Mouse (Mus musculus): ENCODE measurements at regions not wholly inside any gene's neighbourhood (a gene's known extent, or its start where the extent isn't known, plus 50 kb on each side); places are given as distances from the start of the nearest gene placed in this dataset.

- DNase-seq (ENCODE audit: low spot score in 2 of 2): no peak
Measured at GRCm38 (mm10) chr8:125367374-125367773, 202.2 kb downstream of the Sipa1l2 start.

GRCm38 (mm10) chr8:125365004-125365403 is 204.6 kb downstream of the Sipa1l2 start:
- DNase-seq (ENCODE audit: low spot score in 2 of 2): no peak

GRCm38 (mm10) chr8:125359456-125359855 is 210.2 kb downstream of the Sipa1l2 start:
- DNase-seq (ENCODE audit: low spot score in 2 of 2): no peak

DNA sequence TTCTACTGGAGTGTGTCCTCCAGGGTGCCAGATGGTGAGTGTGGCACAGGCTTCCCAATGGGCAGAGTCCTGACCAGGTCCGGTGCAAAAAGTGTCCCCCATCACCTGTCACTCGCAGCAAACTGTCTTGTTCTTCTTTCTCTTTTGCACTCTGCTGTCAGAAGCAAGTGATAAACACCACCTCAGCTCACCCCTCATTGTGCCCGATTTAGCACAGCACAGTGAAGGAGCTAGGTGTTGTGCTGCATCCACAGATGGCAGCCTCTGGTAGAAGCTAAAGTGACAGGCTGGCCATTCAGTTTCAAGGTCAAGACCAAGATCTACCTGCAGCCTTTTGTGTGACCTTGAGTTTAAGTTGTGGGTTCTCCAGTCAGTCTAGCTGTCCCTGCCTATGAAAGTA is 211.8 kb downstream of the Sipa1l2 start:
- DNase-seq (ENCODE audit: low spot score in 2 of 2): no peak

- no peak for DNase-seq (ENCODE audit: low spot score in 2 of 2)
Measured at GRCm38 (mm10) chr8:125355059-125355509, 214.5 kb downstream of the Sipa1l2 start.

- DNase-seq (ENCODE audit: low spot score in 2 of 2): no peak
Measured at GRCm38 (mm10) chr8:125352276-125352675, 217.3 kb downstream of the Sipa1l2 start.

DNA sequence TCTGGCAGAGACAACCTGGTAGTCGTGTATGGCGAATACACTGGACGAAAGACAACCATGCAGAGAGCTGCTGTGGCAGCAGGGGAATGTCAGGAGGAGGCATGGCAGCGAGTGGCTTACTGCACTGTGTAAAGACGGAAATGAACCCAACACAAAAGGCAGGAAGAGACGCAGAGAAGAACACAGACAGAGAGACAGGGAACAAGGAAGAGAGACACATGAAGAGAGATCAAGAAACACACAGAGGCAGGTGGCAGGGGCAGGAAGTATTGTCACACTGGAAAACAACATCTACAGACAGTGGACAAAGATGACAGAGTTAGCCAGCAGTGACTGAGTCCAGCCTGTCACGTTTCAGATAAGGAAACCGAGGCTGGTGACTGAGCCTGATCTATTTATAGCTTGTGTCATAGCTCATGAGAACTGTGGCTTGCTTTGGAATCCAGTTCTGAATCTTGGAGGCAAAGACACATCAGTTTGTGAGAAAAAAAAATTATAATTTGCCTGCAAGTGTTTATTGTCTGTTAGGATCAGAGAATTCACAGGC is 218.0 kb downstream of the Sipa1l2 start:
- DNase-seq (ENCODE audit: low spot score in 2 of 2): no peak

- peak; percentile 19 to 25 for DNase-seq (ENCODE audit: low spot score in 2 of 2)
Measured at GRCm38 (mm10) chr8:125349290-125350025, 220.2 kb downstream of the Sipa1l2 start.

GRCm38 (mm10) chr8:125346182-125346581 is 223.4 kb downstream of the Sipa1l2 start:
- DNase-seq (ENCODE audit: low spot score in 2 of 2): no peak

DNA sequence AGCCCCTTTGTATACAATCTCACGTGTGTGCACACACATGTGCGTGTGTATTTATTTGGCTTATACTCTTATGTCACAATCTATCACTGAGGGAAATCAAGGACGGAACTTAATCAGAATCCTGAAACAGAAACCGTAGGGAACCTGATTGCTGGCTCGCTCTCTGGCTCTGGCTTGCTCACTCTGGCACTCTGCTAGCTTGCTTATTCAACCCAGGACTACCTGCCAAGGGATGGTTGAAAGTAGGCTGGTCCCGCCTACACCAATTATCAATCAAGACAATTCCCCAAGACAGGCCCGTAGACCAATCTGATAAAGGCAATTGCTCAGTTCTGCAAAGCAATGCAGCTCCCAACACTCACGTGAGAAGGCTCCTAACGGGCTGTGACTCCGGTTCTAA is 224.0 kb downstream of the Sipa1l2 start:
- DNase-seq (ENCODE audit: low spot score in 2 of 2): no peak

DNA sequence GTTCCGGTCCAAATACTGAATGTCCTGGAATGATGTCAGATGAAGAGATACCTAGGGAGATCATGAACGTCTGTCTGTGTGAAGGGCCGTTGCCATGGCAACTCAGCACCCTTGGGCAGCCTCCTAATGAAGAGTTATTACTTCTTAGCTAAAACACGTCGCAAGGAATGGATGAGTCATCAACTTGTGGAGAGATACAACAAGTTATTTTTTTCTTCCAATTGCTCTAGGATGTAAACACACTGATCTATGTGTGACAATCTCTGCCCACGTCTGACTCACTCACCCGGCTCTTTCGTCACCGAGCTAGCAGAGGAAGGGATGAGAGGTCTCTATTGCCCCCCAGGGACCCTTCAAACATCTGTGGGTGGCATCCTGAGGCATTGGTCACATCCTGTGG is 225.7 kb downstream of the Sipa1l2 start:
- peak; percentile 17 to 28 for DNase-seq (ENCODE audit: low spot score in 2 of 2)

- no peak for DNase-seq (ENCODE audit: low spot score in 2 of 2)
Measured at GRCm38 (mm10) chr8:125342521-125342920, 227.1 kb downstream of the Sipa1l2 start.

DNA sequence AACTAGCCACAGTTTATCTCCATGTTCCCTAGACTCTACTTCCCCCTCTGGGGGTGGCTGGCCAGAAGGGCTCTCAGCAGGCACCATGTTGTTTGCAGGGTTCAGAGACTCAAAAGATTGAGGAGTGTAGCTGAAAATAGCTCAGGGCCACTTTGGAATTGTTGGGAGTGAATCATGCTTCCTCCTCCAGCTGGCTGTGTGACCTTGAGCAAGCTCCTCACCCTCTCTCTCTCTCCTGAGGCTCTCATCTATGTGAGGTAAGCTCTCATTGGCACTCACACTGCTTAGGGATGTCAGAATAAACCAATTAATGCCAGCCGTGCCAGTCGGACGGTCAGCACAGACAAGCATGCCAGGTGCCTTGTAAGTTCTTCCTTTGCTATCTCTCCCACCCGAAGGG is 228.0 kb downstream of the Sipa1l2 start:
- no peak for DNase-seq (ENCODE audit: low spot score in 2 of 2)

DNA sequence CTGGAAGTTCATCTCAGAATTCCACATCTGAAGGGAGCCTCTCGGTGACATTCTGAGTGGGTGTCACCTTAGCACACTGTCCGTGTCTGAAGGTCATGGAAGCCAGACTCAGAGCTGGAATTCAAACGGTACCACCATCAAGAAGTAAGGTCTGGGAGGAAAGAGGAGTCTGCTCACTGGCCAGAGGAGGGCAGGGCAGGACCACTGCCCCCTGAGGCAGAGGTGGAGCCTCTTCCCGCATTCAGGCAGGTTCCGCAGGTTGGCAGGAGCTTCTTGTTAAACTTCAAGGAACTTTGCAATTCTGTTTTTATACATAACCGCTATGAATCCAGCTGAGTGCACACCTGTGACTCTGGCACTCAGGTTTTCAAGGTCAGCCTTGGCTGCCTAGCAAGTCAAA is 231.4 kb downstream of the Sipa1l2 start:
- DNase-seq (ENCODE audit: low spot score in 2 of 2): no peak

GRCm38 (mm10) chr8:125337444-125338077 is 232.0 kb downstream of the Sipa1l2 start:
- DNase-seq (ENCODE audit: low spot score in 2 of 2): peak in 1 of 2 experiments; percentile 15

DNA sequence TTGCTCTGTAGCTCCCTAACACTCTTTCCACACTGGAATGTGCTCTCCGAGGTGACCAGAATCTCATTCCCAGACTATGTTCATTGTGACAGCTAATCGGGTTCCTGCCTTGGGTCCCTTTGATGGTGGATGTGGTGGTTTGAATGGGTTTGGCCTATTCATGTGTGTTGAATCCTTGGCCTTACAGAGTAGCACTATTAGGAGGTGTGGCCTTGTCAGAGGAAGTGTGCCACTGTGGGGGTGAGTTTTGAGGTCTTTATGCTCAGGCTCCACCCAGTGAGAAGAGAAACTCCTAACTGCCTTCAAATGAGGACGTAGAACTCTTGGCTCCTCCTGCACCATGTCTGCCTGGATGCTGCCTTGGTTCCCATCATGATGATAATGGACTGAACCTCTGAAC is 232.8 kb downstream of the Sipa1l2 start:
- peak; percentile 56 to 61 for DNase-seq (ENCODE audit: low spot score in 2 of 2)

DNA sequence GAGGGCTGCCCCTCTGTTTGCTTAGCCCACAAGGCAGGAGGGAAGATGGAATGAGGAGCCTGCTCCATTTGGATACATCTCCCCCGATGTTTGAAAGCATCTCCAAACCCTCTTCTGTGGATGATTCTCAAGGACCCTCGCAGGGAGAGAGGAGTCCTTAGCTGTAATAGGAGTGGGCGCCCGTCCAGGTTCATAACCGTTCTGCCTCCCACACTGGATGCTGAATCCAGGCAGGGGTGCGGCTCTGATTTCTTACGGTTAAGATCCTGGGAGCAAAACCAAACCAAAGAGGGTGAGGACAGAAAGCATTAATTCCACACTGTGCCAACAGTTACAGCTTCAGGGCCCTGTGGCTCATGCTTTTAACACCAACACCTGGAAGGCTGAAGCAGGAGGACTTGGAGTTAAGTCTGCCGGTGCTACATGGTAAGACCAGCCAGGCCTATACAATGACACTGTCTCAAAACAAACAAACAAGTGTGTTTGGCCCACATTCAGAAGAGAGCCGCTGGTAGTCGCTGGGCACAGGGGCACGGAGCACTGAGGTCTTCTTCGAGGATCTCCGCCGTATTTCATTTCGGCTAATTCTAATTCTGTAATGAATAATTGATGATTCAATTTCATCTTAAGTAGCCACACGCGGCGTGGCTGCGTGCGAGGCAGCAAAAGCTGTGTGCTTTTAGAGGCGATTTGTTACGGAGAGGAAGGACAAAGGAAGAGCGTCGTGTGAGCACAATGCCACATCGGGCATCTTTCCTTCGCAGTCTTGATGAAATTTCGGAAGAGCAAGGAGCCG is 233.8 kb downstream of the Sipa1l2 start:
- DNase-seq (ENCODE audit: low spot score in 2 of 2): no peak

DNA sequence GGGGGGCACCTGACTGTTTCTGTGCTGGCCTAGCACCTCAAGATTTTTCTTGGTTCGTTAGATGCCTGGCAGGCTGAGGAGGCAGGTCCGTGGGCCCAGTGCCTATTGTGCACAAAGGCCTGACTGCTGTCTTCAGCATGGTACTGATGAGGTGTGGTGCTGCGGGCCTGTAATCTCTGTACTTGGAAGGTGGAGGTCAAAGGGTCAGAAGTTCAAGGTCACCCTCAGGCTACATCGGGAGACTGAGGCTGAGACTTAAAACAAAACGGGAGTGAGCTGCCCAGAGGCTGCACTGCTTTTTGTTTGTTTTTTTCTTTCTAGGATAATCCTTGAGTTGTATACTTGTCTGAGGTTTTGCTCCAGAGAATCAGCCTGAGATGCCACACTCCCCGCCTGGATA is 234.4 kb downstream of the Sipa1l2 start:
- DNase-seq (ENCODE audit: low spot score in 2 of 2): no peak

DNA sequence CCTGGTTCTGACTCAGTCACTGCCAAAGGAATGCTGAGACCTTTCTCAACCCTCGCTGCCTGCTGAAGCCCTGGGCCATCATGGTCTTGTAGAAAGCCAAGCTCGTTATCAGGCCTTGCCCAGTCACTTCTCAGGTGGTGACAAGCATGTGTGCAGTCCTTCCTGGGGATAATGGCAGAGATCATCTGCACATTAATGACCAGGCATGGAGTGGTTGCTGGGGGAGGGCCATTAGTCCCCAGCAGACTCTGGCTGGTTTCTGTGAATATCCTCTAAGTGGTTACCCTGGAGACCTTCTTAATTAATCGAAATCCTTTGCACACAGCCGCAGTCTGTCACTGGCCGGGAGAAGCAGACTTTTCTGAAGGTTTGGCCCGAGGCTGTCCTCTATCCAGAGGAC is 239.0 kb downstream of the Sipa1l2 start:
- DNase-seq (ENCODE audit: low spot score in 2 of 2): no peak

- no peak for DNase-seq (ENCODE audit: low spot score in 2 of 2)
Measured at GRCm38 (mm10) chr8:125328650-125329049, 241.0 kb downstream of the Sipa1l2 start.

GRCm38 (mm10) chr8:125327551-125328262 is 241.9 kb downstream of the Sipa1l2 start:
- DNase-seq (ENCODE audit: low spot score in 2 of 2): no peak

DNA sequence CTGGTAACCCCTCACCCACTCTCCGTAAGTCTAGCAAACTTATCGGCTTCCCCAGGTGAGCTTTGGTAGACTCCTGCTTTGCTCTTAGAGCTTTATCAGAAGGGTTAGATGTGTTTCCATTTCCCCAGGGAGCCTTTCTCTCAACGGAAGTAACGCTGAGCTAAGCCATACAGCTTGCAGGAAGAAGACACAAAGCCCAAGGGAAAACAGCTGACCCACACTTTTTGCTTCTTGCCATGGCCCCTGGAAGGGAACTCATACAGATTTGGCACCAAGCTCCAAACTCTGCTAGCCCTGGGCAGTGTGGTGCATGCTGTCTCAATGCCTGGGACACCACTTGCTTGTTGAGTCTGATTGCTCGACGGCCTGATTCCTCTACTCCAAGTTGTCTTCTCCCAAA is 242.6 kb downstream of the Sipa1l2 start:
- peak; percentile 4 to 13 for DNase-seq (ENCODE audit: low spot score in 2 of 2)

Data from spleen, postnatal 36 days (tissue).